Mouse (Mus musculus) ES-Bruce4 (cell line): ENCODE measurements around the gene Sqstm1. TPM values are rescaled to one million over a fixed set of nuclear protein-coding genes. Genes with fewer than 3 reads are reported as not detected.
A peak's percentile ranks its signal among the peaks of the same experiment; 100 is the strongest.

ENCODE experiments used
- H3K27ac ChIP-seq: 2 replicates; pipeline ENCODE4 v1.5.1; 2012; ENCODE audit warnings: low read length, inconsistent platforms; ENCODE audit not compliant: insufficient read depth
- H3K27me3 ChIP-seq: 2 replicates; pipeline ENCODE4 v1.6.1; 2012; ENCODE audit warnings: mild to moderate bottlenecking, low read length, inconsistent platforms; ENCODE audit not compliant: control insufficient read depth, poor library complexity, insufficient read depth, severe bottlenecking
- H3K36me3 ChIP-seq: 2 replicates; pipeline ENCODE4 v1.6.1; 2012; ENCODE audit warnings: inconsistent platforms, mild to moderate bottlenecking, low read length, moderate library complexity; ENCODE audit not compliant: control insufficient read depth, poor library complexity, insufficient read depth, severe bottlenecking
- H3K4me1 ChIP-seq: one replicate; pipeline ENCODE4 v1.8.1; 2011; ENCODE audit warnings: low read length; ENCODE audit not compliant: control insufficient read depth, insufficient read depth
- H3K4me3 ChIP-seq: 2 replicates; pipeline ENCODE4 v1.5.1; 2011; ENCODE audit warnings: low read depth, mild to moderate bottlenecking, low read length
- H3K9ac ChIP-seq: 2 replicates; pipeline ENCODE4 v1.6.1; 2012; ENCODE audit warnings: low read depth, mild to moderate bottlenecking, inconsistent platforms; ENCODE audit not compliant: poor library complexity, severe bottlenecking
- H3K9me3 ChIP-seq: replicated peaks from 2 replicates; pipeline ENCODE4 v1.6.1; 2012; ENCODE audit warnings: mild to moderate bottlenecking, low read length, inconsistent platforms; ENCODE audit not compliant: control insufficient read depth, poor library complexity, insufficient read depth, severe bottlenecking
- CTCF ChIP-seq: IDR thresholded peaks from one replicate; pipeline ENCODE4 v1.8.1; 2011; ENCODE audit warnings: low read depth, low read length
- EP300 ChIP-seq: IDR thresholded peaks from 2 replicates; pipeline ENCODE4 v1.6.1; 2011; ENCODE audit warnings: low read depth, low read length; ENCODE audit not compliant: insufficient read depth
- POLR2A ChIP-seq: IDR thresholded peaks from one replicate; pipeline ENCODE4 v1.8.1; 2011; ENCODE audit warnings: low read length; ENCODE audit not compliant: insufficient read depth
- polyA plus RNA-seq: library from polyadenylated mRNA; stranded (reverse); fragments of >200 nt; gene quantifications from 2 replicates; pipeline ENCODE4 v1.2.4, GENCODE M21; 2011; ENCODE audit warnings: low read depth; ENCODE audit not compliant: missing spikeins, insufficient read depth, insufficient read length

The Sqstm1 gene
- polyA plus RNA-seq, 1 experiment: 259 TPM

DNA sequence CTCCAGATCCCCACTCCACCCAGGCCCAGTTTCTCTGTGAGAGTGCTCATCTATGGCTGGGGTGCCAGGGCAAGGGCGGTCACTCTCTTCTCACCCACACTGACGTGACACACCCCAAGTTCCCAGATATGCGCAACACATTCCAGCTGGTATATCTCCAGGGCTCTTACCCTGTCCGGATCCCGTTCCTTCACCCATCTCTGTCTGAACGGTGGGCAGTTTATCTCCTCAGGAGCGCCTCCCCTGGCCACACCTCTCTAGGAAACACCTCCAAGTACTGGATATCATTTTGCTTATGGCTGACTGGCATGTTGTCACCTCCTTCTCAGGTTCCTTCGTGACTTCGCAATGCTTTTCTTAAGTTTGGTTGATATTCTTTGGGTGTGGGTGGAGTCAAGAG lies 5.0 kb upstream of the Sqstm1 start:
- H3K9me3 ChIP-seq: no peaks in the 10 kb centered on the region
- no peaks in the 10 kb centered on the region for H3K36me3 ChIP-seq
- H3K27ac ChIP-seq: peak overlapping the region; percentile 52
- H3K9ac ChIP-seq: peak overlapping the region; percentile 17; the same call in 1 of the 2 replicates
- peaks cover 6% of the 10 kb centered on the region for H3K4me1 ChIP-seq
- H3K4me3 ChIP-seq: peak overlapping the region; percentile 25
- no peaks in the 10 kb centered on the region for H3K27me3 ChIP-seq
- TF ChIP-seq EP300 (no peak), POLR2A (no peak), CTCF (no peak)

DNA sequence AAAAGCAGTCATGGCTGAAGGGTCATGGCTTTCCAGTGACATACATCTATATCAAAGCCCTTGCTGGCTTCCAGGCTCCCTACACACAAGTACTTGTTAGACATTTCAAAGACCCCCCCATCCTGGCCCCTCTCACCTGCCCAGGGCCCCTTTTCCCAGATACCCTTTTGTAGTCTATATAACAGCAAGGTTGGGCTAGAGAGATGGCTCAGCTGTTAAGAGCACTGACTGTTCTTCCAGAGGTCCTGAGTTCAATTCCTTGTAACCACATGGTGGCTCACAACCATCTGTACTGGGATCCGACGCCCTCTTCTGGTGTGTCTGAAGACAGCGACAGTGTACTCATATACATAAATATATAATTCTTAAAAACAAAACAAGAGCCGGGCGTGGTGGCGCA lies 4.0 kb upstream of the Sqstm1 start:
- Histone ChIP-seq H3K4me3 (no peak overlapping the region), H3K9me3 (no peaks in the 10 kb centered on the region), H3K36me3 (no peaks in the 10 kb centered on the region), H3K27me3 (no peaks in the 10 kb centered on the region), H3K9ac (no peak overlapping the region), H3K4me1 (peaks cover 6% of the 10 kb centered on the region), H3K27ac (no peak overlapping the region)
- peak; percentile 13 for TF ChIP-seq CTCF
- no peak for TF ChIP-seq EP300

DNA sequence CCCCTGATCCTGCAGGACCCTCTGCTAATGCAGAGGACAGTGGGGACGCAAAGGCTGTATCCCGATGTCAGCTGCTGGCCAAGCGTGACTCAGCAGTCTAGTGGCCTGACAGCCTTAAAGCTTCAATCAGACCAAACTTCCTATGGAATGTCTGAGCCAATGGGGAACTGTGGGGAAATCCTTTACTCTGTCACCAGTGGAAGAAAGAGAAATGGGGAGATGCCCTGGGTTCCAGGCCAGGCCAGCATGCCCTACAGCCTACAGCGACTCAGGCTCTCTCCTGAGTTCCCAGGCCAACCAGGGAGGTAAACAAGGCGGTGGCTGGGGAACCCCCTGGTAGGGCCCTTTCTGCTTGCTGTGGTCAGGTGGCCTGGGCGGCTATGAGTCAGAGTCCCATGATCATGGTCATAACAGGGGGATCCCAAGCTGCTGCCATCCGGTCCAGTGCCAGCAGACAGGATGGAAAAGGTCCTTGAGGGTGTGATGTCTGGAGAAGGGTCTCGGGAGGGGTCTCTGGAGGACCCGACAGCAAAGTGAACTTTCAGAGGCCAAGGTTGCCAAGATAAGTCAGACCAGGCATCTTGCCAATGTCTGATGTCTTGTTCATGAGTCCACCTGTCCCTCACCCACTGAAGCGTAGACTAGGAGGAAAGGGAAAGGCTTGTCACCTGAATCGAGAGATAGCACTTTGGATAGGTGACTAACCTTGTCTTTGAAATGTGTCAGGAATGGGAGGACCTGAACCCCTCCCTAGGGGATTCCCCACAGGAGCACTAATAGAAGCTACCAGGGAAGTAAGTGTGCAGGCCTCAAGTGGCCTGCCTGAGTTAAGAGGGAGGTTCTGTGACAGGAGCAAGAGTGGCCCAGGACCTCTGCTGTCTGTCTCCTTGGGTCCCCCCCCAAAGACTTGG lies 2.5 kb upstream of the Sqstm1 start:
- H3K9ac ChIP-seq: no peak overlapping the region
- H3K4me1 ChIP-seq: peaks cover 6% of the 10 kb centered on the region
- peak overlapping the region; percentile 36 for H3K27ac ChIP-seq
- peaks cover 3% of the 10 kb centered on the region; the same call in 1 of the 2 replicates for H3K36me3 ChIP-seq
- peak overlapping the region; percentile 31; the same call in 1 of the 2 replicates for H3K4me3 ChIP-seq
- no peaks in the 10 kb centered on the region for H3K9me3 ChIP-seq
- no peaks in the 10 kb centered on the region for H3K27me3 ChIP-seq
- no peak for TF ChIP-seq POLR2A
- TF ChIP-seq EP300: peak; percentile 78
- no peak for TF ChIP-seq CTCF

DNA sequence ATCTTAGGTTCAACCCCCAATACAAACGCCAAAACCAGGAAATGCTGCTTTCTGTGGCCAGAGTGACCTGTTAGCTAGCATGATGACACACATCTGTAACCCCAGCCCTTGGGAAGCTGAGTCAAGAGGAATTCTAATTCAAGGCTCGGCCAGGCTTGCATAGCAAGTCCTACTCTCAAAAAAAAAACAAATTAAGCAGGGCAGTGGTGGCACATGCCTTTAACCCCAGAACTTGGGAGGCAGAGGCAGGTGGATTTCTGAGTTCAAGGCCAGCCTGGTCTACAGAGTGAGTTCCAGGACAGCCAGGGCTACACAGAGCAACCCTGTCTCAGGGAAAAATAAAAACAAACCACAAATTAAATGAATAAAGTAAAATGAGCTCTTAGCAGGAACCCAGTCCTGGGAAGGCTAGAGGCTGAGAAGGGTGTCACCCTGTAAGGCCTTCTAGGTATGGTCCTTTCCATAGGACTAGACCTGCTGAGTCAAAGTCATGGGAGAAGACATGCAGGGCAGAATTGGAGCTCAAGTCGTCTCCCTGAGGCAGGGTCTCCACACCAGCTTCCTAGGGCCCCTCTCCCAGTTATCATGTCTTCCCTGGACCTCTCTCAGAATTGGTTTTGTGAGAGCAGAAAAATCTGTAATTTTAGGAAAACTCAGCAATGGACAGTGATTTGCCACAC lies 1.6 kb upstream of the Sqstm1 start:
- no peak overlapping the region for H3K9ac ChIP-seq
- peaks cover 12% of the 10 kb centered on the region for H3K36me3 ChIP-seq
- H3K4me1 ChIP-seq: peaks cover 6% of the 10 kb centered on the region
- no peaks in the 10 kb centered on the region for H3K9me3 ChIP-seq
- no peak overlapping the region for H3K4me3 ChIP-seq
- H3K27me3 ChIP-seq: no peaks in the 10 kb centered on the region
- peak overlapping the region; percentile 36 for H3K27ac ChIP-seq
- no peak for TF ChIP-seq CTCF
- TF ChIP-seq EP300: no peak
- no peak for TF ChIP-seq POLR2A

DNA sequence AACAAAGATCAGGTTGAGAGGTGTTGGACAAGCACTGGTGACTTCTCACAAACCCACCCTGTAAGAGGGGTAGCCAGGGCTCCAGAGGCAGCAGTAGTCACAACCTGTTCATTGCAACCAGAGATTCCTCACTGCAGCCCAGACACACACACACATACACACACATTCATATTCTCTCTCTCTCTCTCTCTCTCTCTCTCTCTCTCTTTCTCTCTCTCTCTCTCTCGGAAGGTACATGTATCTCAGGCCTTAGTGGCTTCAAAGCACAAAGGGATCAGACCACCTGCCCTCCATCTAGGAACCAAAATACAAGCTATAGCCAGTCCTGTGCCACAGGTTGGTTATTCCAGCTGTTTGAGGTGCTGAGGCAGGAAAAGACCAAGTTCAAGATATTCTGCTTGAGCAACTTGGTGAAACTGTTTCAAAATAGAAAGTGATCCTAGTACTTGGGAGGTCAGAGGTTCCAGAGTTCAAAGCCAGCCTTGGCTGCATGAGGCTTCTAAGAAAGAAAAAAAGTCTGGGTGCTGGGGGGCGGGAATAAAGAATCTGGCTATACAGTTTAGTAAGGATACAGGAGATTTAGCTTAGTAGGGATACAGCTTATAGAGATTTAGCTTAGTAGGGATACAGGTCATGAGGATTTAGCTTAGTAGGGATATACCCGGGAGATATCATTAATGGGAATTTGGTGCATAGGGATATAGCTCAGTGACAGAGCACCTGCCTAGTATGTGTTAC lies 864 bp upstream of the Sqstm1 start:
- H3K4me1 ChIP-seq: peaks cover 6% of the 10 kb centered on the region
- TF ChIP-seq POLR2A (no peak), CTCF (no peak), EP300 (no peak)
- H3K36me3 ChIP-seq: peaks cover 20% of the 10 kb centered on the region
- H3K9me3 ChIP-seq: no peaks in the 10 kb centered on the region
- no peaks in the 10 kb centered on the region for H3K27me3 ChIP-seq
- H3K4me3 ChIP-seq: peak overlapping the region; percentile 83
- H3K9ac ChIP-seq: peak overlapping the region; percentile 95
- peak overlapping the region; percentile 34 for H3K27ac ChIP-seq

DNA sequence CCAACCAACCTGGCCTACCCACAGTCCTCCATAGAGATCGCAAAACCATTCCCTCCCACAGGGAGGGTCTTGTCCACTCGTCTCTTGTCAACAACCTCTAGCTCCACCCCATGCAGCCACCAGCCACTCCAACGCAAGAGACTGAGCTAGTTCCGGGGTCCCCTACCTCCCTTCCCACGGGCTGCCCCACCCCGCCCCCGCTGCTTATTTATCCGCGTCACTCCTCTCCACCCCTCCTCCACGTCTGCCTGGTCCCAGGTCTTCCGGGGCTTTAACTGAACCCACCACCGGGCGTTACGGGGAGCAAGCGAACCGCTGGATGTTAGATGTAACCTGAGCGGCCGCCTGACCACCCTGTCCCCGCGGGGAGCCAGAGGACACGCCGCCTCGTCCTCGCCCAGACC lies 524 bp downstream of the Sqstm1 start:
- TF ChIP-seq POLR2A (no peak), EP300 (no peak), CTCF (no peak)
- H3K9me3 ChIP-seq: no peaks in the 10 kb centered on the region

More for the DNA sequence above, 524 bp downstream of the Sqstm1 start:
- Histone ChIP-seq H3K4me1 (peaks cover 1% of the 10 kb centered on the region), H3K27ac (peak overlapping the region; percentile 14; the same call in 1 of the 2 replicates), H3K4me3 (peak overlapping the region; percentile 83), H3K9ac (peak overlapping the region; percentile 95), H3K27me3 (no peaks in the 10 kb centered on the region), H3K36me3 (peaks cover 33% of the 10 kb centered on the region)
